Mouse (Mus musculus): ENCODE results near the gene Abhd4.

- no peak for TF ChIP-seq CTCF (IDR thresholded peaks at IDR 0.05; ENCODE audit: control insufficient read depth, insufficient read depth, insufficient replicate concordance, low read depth, low read length)
- no peak for TF ChIP-seq POLR2A (IDR thresholded peaks at IDR 0.05; ENCODE audit: control insufficient read depth, low read depth, low read length)
These were observed 30.5 kb upstream of the Abhd4 start for GRCm38 (mm10) chr14:54223315-54224063.
